Mouse (Mus musculus) forebrain, embryonic 10.5 days (tissue): ENCODE measurements at regions not wholly inside any gene's neighbourhood (a gene's known extent, or its start where the extent isn't known, plus 50 kb on each side); places are given as distances from the start of the nearest gene placed in this dataset.
A peak's percentile ranks its signal among the peaks of the same experiment; 100 is the strongest.

ENCODE experiments used
- DNase-seq: peaks from one replicate; pipeline ENCODE4 v3.0.0-alpha.2; 2017; ENCODE audit warnings: low spot score; ENCODE audit errors: extremely low spot score
- H3K27ac ChIP-seq: fragments of 300-500 bp; sonication (generic); 2 replicates; pipeline ENCODE4 v1.5.1; 2016; ENCODE audit warnings: mild to moderate bottlenecking
- H3K27me3 ChIP-seq: fragments of 300-500 bp; sonication (generic); 2 replicates; pipeline ENCODE4 v1.6.1; 2016; ENCODE audit warnings: mild to moderate bottlenecking; ENCODE audit not compliant: poor library complexity, severe bottlenecking
- H3K36me3 ChIP-seq: fragments of 300-500 bp; sonication (generic); replicated peaks from 2 replicates; pipeline ENCODE4 v1.6.1; 2016; ENCODE audit warnings: mild to moderate bottlenecking, moderate library complexity
- H3K4me1 ChIP-seq: fragments of 300-500 bp; sonication (generic); 2 replicates; pipeline ENCODE4 v1.6.1; 2016
- H3K4me3 ChIP-seq: fragments of 300-500 bp; sonication (generic); 2 replicates; pipeline ENCODE4 v1.5.1; 2016; ENCODE audit warnings: mild to moderate bottlenecking, moderate library complexity
- H3K9me3 ChIP-seq: fragments of 300-500 bp; sonication (generic); 2 replicates; pipeline ENCODE4 v1.6.1; 2016; ENCODE audit warnings: mild to moderate bottlenecking, moderate library complexity
- WGBS: fragments of 180-500 bp; shearing (Covaris S2); methylation state at CpG from one replicate; pipeline ENCODE4 v1.1.7; 2016; 5-methylcytosine and 5-hydroxymethylcytosine counted together

DNA sequence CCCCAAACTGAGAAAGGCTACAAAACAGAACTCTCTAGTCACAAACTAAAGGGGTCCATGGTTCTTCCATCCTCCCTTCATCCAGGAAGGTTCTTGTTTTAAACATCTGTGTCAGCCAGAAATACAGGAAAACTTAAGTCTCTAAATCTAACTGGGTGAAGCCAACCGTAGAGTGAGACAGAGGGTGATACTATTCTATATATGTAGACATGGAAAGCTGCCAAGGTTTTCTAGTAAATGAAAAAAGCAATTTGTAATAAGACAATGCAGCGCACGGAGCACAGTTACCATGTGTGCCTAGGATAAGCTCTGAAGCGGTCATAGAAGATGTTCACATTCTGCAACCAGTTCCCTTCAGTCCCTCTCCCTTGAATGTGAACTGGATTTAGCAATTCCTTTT is 55.4 kb downstream of the Ppp1r3c start:
- 96% methylated on average over 4 of the region's 4 CpGs for WGBS
- no peaks in the 10 kb centered on the region for H3K9me3 ChIP-seq
- H3K4me3 ChIP-seq = no peak overlapping the region
- H3K27me3 ChIP-seq = no peaks in the 10 kb centered on the region
- DNase-seq = no peak
- H3K36me3 ChIP-seq = no peaks in the 10 kb centered on the region
- H3K4me1 ChIP-seq = peaks cover 26% of the 10 kb centered on the region
- H3K27ac ChIP-seq = no peak overlapping the region

DNA sequence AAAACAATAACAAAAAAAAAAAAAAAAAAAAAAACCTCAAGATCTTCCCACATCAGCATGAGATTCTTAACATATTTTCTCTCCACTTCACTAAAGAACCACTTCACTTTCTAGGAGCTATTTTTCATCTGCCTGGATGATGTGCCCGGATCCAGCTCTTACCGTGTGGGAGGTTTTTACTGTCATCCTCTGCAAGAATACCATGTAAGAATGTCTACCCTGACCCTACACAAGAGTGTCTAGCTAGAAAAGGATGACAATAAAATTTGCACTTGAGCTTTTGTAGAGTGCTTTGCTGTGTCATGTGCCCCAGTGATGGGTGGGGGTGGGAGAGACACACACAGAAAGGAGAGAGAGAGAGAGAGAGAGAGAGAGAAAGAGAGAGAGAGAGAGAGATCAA is 56.1 kb downstream of the Ppp1r3c start:
- H3K27me3 ChIP-seq = no peaks in the 10 kb centered on the region
- 89% methylated on average over 2 of the region's 2 CpGs for WGBS
- H3K9me3 ChIP-seq = no peaks in the 10 kb centered on the region
- H3K27ac ChIP-seq = no peak overlapping the region
- no peak overlapping the region for H3K4me3 ChIP-seq
- peaks cover 26% of the 10 kb centered on the region for H3K4me1 ChIP-seq
- no peak for DNase-seq
- no peaks in the 10 kb centered on the region for H3K36me3 ChIP-seq

DNA sequence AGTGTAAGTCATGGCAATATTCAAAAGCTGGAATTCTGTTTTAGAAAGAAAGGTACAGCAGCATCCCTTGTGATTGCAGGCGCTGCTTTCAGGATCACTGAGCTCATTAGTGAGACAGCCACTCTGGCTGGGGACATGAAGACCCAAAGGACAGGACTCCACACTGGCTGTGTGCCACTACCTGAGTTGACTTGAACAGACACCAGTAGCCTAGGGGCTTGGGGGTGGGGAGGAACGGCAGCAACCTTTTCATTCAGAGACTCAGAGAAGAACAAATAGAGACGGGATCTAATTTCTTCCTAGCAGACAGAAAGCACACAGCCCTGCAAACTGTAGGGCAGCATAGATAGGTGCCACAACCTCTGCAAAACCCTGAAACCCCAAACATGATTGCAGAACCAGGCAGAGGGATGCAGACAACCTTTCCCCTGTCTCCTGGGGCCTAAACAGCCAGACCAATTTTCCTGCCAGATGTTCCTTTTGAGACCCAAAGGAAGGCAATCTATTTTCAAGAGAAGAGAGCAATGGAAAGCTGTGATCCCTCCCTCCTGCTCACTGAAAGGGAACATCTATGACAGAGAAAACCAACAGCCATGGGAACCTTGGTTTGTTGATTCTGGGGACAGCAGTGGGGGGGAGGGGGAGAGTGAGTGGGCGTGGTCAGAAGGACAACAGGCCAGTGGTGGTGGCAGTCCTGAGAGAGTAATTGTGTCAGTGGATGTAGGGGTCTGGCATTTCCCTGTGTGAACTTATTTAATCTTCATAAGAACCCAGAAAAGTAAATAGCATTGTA is 57.2 kb downstream of the Ppp1r3c start:
- peaks cover 26% of the 10 kb centered on the region for H3K4me1 ChIP-seq
- no peak for DNase-seq
- H3K27me3 ChIP-seq = no peaks in the 10 kb centered on the region
- no peaks in the 10 kb centered on the region for H3K9me3 ChIP-seq
- H3K27ac ChIP-seq = peak overlapping the region; percentile 65; the same call in 1 of the 2 replicates
- WGBS = 27% methylated on average over 4 of the region's 4 CpGs
- no peaks in the 10 kb centered on the region for H3K36me3 ChIP-seq
- H3K4me3 ChIP-seq = no peak overlapping the region

- H3K4me3 ChIP-seq = no peak overlapping the region
- no peaks in the 10 kb centered on the region for H3K36me3 ChIP-seq
- peak; percentile 0 for DNase-seq
- no peaks in the 10 kb centered on the region for H3K27me3 ChIP-seq
- 84% methylated on average over 7 of the region's 7 CpGs for WGBS
- H3K9me3 ChIP-seq = no peaks in the 10 kb centered on the region
- H3K4me1 ChIP-seq = peaks cover 26% of the 10 kb centered on the region
- H3K27ac ChIP-seq = no peak overlapping the region
These were observed 57.9 kb downstream of the Ppp1r3c start for GRCm38 (mm10) chr19:36678382-36679027.

DNA sequence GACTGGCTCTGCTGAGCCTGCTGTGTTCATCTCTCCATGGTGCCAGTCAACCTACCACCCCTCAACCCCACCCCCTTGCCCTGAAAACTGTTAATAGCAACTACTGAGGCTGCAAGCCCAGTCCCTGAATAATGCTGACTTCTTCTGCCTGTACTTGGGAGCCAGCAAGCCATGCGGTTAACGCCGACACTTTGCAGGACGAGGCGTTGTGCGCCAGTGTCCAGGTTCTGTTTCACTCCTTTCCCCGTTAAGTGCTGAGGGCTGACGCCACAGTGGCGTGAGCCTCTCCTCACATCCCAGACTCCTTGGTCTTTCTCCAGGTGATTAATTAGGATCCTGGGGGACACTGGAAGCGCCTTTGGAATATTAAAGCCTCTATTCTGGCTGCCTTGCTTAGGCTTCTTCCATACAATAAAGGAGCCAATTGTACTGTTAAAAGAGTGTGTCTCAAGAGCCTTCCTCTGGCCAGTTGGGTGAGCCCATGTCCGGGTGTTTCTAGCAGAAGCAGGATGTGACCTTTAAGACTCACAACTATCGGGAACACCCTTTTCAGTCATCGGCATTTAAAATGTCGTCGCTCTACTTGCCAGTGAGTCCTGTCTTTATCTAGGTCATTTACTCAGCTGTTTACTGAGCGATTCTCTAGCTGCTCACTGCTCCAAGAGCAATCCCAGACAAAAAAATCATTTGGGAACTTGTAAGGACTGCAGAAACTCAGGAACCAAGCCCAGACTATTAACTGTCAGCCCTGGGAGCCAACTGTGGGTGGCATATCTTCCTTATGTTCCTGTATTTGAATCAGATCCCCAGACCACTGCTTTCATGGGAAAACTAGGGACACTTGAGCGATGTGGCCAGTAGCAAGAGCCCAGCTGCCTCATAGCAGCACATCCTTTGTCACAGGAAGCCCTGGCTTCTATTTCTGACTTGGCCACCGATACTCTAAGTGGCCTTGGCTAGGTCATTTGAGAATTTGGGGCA is 59.1 kb downstream of the Ppp1r3c start:
- peak; percentile 13 for DNase-seq
- H3K36me3 ChIP-seq = no peaks in the 10 kb centered on the region
- no peak overlapping the region for H3K4me3 ChIP-seq
- no peaks in the 10 kb centered on the region for H3K9me3 ChIP-seq
- H3K27ac ChIP-seq = no peak overlapping the region
- 85% methylated on average over 18 of the region's 18 CpGs for WGBS
- H3K27me3 ChIP-seq = no peaks in the 10 kb centered on the region
- peaks cover 26% of the 10 kb centered on the region for H3K4me1 ChIP-seq

GRCm38 (mm10) chr19:36674946-36675345 is 61.5 kb downstream of the Ppp1r3c start:
- no peaks in the 10 kb centered on the region for H3K27me3 ChIP-seq
- H3K4me1 ChIP-seq = peaks cover 36% of the 10 kb centered on the region
- no peak overlapping the region for H3K27ac ChIP-seq
- H3K36me3 ChIP-seq = no peaks in the 10 kb centered on the region
- no peak for DNase-seq
- H3K9me3 ChIP-seq = no peaks in the 10 kb centered on the region
- no peak overlapping the region for H3K4me3 ChIP-seq
- WGBS = 80% methylated on average over 4 of the region's 4 CpGs

GRCm38 (mm10) chr19:36670813-36671212 is 65.6 kb downstream of the Ppp1r3c start:
- no peaks in the 10 kb centered on the region for H3K27me3 ChIP-seq
- no peak for DNase-seq
- H3K36me3 ChIP-seq = no peaks in the 10 kb centered on the region
- 0 out of 2 replicates have a peak overlapping the region, but pooled peaks have one; percentile 30 for H3K27ac ChIP-seq
- H3K9me3 ChIP-seq = no peaks in the 10 kb centered on the region
- 66% methylated on average over 7 of the region's 7 CpGs for WGBS
- peaks cover 28% of the 10 kb centered on the region for H3K4me1 ChIP-seq
- no peak overlapping the region for H3K4me3 ChIP-seq
